Mouse (Mus musculus) G1E (cell line): Measurements from ENCODE around the gene Fam186b.

Experiments
- CTCF ChIP-seq: IDR thresholded peaks from 2 replicates; pipeline ENCODE4 v1.5.1; 2012; ENCODE audit warnings: low read depth, low read length, inconsistent platforms, mixed read lengths
- GATA1 ChIP-seq: IDR thresholded peaks from 2 replicates; pipeline ENCODE4 v1.6.1; 2012; ENCODE audit warnings: borderline replicate concordance, low read length, inconsistent platforms, mixed read lengths
- GATA2 ChIP-seq: IDR thresholded peaks from 2 replicates; pipeline ENCODE4 v1.6.1; 2012; ENCODE audit warnings: low read depth, low read length, inconsistent platforms, borderline replicate concordance
- POLR2AphosphoS5 ChIP-seq: IDR thresholded peaks from 2 replicates; pipeline ENCODE4 v1.6.1; 2012; ENCODE audit warnings: low read depth, low read length, inconsistent platforms; ENCODE audit not compliant: insufficient replicate concordance
- TAL1 ChIP-seq: conservative IDR thresholded peaks from 2 replicates; pipeline ENCODE4 v1.6.1; 2012; ENCODE audit warnings: low read depth, low read length, inconsistent platforms, mixed read lengths

GRCm38 (mm10) chr15:99325598-99325997, 29.9 kb upstream of the Fam186b start:
- TF ChIP-seq TAL1 (no peak), CTCF (no peak), POLR2AphosphoS5 (no peak), GATA1 (no peak), GATA2 (no peak)
